ENCODE assay signal across 16 mouse cellular contexts in genomic region chr8:70456996-70457395, GRCm38 (mm10). TPM values are rescaled to one million over a fixed set of nuclear protein-coding genes. Genes with fewer than 3 reads are reported as not detected.
"Had no signal": no experiment of that assay in that cellular context is flagged by ENCODE, and none has a peak within 500 bp of the region (broad histone marks: within the 10 kb centered on the region; RNA-seq: fewer than 3 reads in every experiment).

No protein-coding gene starts in this region.

- H3K4me3 ChIP-seq: limb, embryonic 12.5 days; liver, embryonic 13.5 days; lung, embryonic 15.5 days; midbrain, embryonic 13.5 days; neural tube, embryonic 15.5 days had no signal

- H3K9ac ChIP-seq: limb, embryonic 12.5 days; liver, embryonic 13.5 days; liver, postnatal 0 days; lung, embryonic 15.5 days; midbrain, embryonic 13.5 days; neural tube, embryonic 15.5 days had no signal

- H3K27ac ChIP-seq: limb, embryonic 12.5 days; liver, embryonic 13.5 days; lung, embryonic 15.5 days; macrophage; midbrain, embryonic 13.5 days; neural tube, embryonic 15.5 days had no signal

- DNase-seq: kidney, postnatal 10 days; kidney, postnatal 4 days; liver; liver, embryonic 13.5 days; liver, postnatal 0 days; lung, postnatal 14 days; retina, postnatal 1 day; right cerebral cortex, postnatal 4 days; spleen, adult 18-20 months; thymus, adult 18-20 months; thymus, postnatal 14 days had no signal

- H3K27me3 ChIP-seq: lung, embryonic 15.5 days; neural tube, embryonic 15.5 days had no signal

- H3K4me1 ChIP-seq: lung, embryonic 15.5 days; midbrain, embryonic 13.5 days had no signal

- ATAC-seq: liver, postnatal 0 days; midbrain, embryonic 13.5 days had no signal

- H3K4me2 ChIP-seq: limb, embryonic 12.5 days; liver, embryonic 13.5 days; lung, embryonic 15.5 days; midbrain, embryonic 13.5 days; neural tube, embryonic 15.5 days had no signal

- H3K9me3 ChIP-seq: lung, embryonic 15.5 days; midbrain, embryonic 13.5 days; neural tube, embryonic 15.5 days had no signal

RNA-seq across cellular contexts. Expression of gene Tmem59l, which starts 30.2 kb away (rescaled TPM):
- polyA plus RNA-seq: liver, postnatal 0 days; macrophage had no signal

RNA-seq across cellular contexts. Expression of gene Crlf1, which starts 36.0 kb away (rescaled TPM):
- polyA plus RNA-seq: macrophage had no signal
